Mouse (Mus musculus): Measurements from ENCODE around the gene Pmch.

GRCm38 (mm10) chr10:88064872-88065271, 26.0 kb upstream of the Pmch start:
- TF ChIP-seq POLR2A (IDR thresholded peaks at IDR 0.05; ENCODE audit: low read depth, low read length), result no peak
- TF ChIP-seq CTCF (IDR thresholded peaks at IDR 0.05; ENCODE audit: borderline replicate concordance, insufficient read depth, low read length), result no peak
